Mouse (Mus musculus) gastrocnemius, adult 8-10 months (tissue): ENCODE results near the gene Lonrf2. TPM values are rescaled to one million over a fixed set of nuclear protein-coding genes. Genes with fewer than 3 reads are reported as not detected.

Experiments used
- DNase-seq, 2 experiments: peaks; one replicate each; pipeline ENCODE4 v3.0.0; 2022; ENCODE audit warnings: low spot score in 2 of 2
- total RNA-seq, 4 experiments: library from RNA; stranded (reverse); gene quantifications; 2 replicates each; pipeline ENCODE4 v1.2.4; 2022

The Lonrf2 gene
- total RNA-seq, 4 experiments from 2014 or later = 0.31 to 0.51 (median 0.32) TPM

GRCm38 (mm10) chr1:38770676-38771075, 65.8 kb downstream of the Lonrf2 start:
- DNase-seq = no peak

- DNase-seq = peak; percentile 8 to 33
Measured at GRCm38 (mm10) chr1:38769920-38770319, 66.6 kb downstream of the Lonrf2 start.

- DNase-seq = peak; percentile 5 to 14
Measured at GRCm38 (mm10) chr1:38767812-38768211, 68.7 kb downstream of the Lonrf2 start.

GRCm38 (mm10) chr1:38766661-38767572, 69.6 kb downstream of the Lonrf2 start:
- DNase-seq = no peak

- DNase-seq = no peak
Measured at GRCm38 (mm10) chr1:38766254-38766653, 70.3 kb downstream of the Lonrf2 start.

- no peak for DNase-seq
Measured at GRCm38 (mm10) chr1:38763960-38764613, 72.4 kb downstream of the Lonrf2 start.

GRCm38 (mm10) chr1:38760424-38760823, 76.1 kb downstream of the Lonrf2 start:
- DNase-seq = no peak

GRCm38 (mm10) chr1:38757791-38758403, 78.6 kb downstream of the Lonrf2 start:
- DNase-seq = no peak

GRCm38 (mm10) chr1:38743863-38744262, 92.6 kb downstream of the Lonrf2 start:
- DNase-seq = no peak

Other genes starting within 250 kb of the Lonrf2 start
- gene Aff3, start 171.8 kb downstream of the Lonrf2 start, total RNA-seq = 1 to 10 TPM; 1.0 to 6.1 (median 1.3) TPM
- gene Chst10, start 61.5 kb upstream of the Lonrf2 start, total RNA-seq = under 1 TPM in 3 of 4 experiments, not detected in 1; 0.16 to 0.36 (median 0.19) TPM
- not detected for gene Nms, start 102.4 kb upstream of the Lonrf2 start, total RNA-seq
- 10 to 100 TPM; 61.7 to 82.6 (median 76.8) TPM for gene Pdcl3, start 148.9 kb upstream of the Lonrf2 start, total RNA-seq